Mouse (Mus musculus) stomach, postnatal 0 days (tissue): Measurements from ENCODE around the gene Fam181b. TPM values are rescaled to one million over a fixed set of nuclear protein-coding genes. Genes with fewer than 3 reads are reported as not detected.

ENCODE experiments used
- ATAC-seq: fragments of 200-750 bp; cut with Nextera tagmentation; 2 replicates; pipeline ENCODE4 v1.8.0; 2017; ENCODE audit not compliant: low FRiP score, low TSS enrichment
- DNase-seq: peaks from one replicate; pipeline ENCODE4 v3.0.0-alpha.2; 2016; ENCODE audit warnings: low spot score
- H3K27ac ChIP-seq: fragments of 300-500 bp; sonication (generic); replicated peaks from 2 replicates; pipeline ENCODE4 v1.5.1; 2014; ENCODE audit warnings: mild to moderate bottlenecking, control low read depth
- H3K27me3 ChIP-seq: fragments of 300-500 bp; sonication (generic); 2 replicates; pipeline ENCODE4 v1.6.1; 2014; ENCODE audit warnings: low read length; ENCODE audit not compliant: control insufficient read depth, insufficient read depth
- H3K36me3 ChIP-seq: fragments of 300-500 bp; sonication (generic); 2 replicates; pipeline ENCODE4 v1.6.1; 2014; ENCODE audit warnings: low read length, mixed read lengths; ENCODE audit not compliant: control insufficient read depth, insufficient read depth
- H3K4me1 ChIP-seq: fragments of 300-500 bp; sonication (generic); replicated peaks from 2 replicates; pipeline ENCODE4 v1.6.1; 2014; ENCODE audit warnings: antibody characterized with exemption; ENCODE audit not compliant: control insufficient read depth, insufficient read depth
- H3K4me2 ChIP-seq: fragments of 300-500 bp; sonication (generic); replicated peaks from 2 replicates; pipeline ENCODE4 v1.6.1; 2014; ENCODE audit warnings: low read depth, mild to moderate bottlenecking, control low read depth, moderate library complexity
- H3K4me3 ChIP-seq: fragments of 300-500 bp; sonication (generic); 2 replicates; pipeline ENCODE4 v1.5.1; 2014; ENCODE audit warnings: low read depth, low read length, control low read depth
- H3K9ac ChIP-seq: fragments of 300-500 bp; sonication (generic); 2 replicates; pipeline ENCODE4 v1.6.1; 2014; ENCODE audit warnings: mild to moderate bottlenecking, low read length, control low read depth, mixed read lengths
- H3K9me3 ChIP-seq: fragments of 300-500 bp; sonication (generic); 2 replicates; pipeline ENCODE4 v1.6.1; 2016; ENCODE audit warnings: low read length; ENCODE audit not compliant: control insufficient read depth
- CTCF ChIP-seq: IDR thresholded peaks from 2 replicates; pipeline ENCODE4 v1.5.1; 2016; ENCODE audit warnings: antibody characterized with exemption, low read depth, mild to moderate bottlenecking, moderate library complexity
- EP300 ChIP-seq: optimal IDR thresholded peaks from 2 replicates; pipeline ENCODE3; 2016; ENCODE audit warnings: antibody characterized with exemption
- WGBS: fragments of 180-500 bp; shearing (Covaris S2); extraction: QIAGEN DNeasy Blood & Tissue Kit; methylation state at CpG from one replicate; pipeline ENCODE4 v1.1.7; 2014; 5-methylcytosine and 5-hydroxymethylcytosine counted together
- polyA plus RNA-seq: library from polyadenylated mRNA; unstranded; fragments of >200 nt; fragmentation: Nextera tagmentation; extraction: Ambion mirVana; gene quantifications from 2 replicates; pipeline ENCODE4 v1.2.1, GENCODE M21; 2015

Gene Fam181b
- polyA plus RNA-seq, 1 experiment from 2014 or later, result 2.7 TPM

- ATAC-seq (0 out of 2 replicates have a peak, but pooled peaks have one; percentile 9), DNase-seq (peak; percentile 16)
- TF ChIP-seq CTCF (no peak), EP300 (no peak)
- H3K27ac ChIP-seq, result no peak overlapping the region
- peak overlapping the region; percentile 83 for H3K4me2 ChIP-seq
- WGBS, result 2% methylated on average over 44 of the region's 45 CpGs
- no peaks in the 10 kb centered on the region for H3K9me3 ChIP-seq
- H3K4me1 ChIP-seq, result no peaks in the 10 kb centered on the region
- H3K36me3 ChIP-seq, result no peaks in the 10 kb centered on the region
- peak overlapping the region; percentile 65 for H3K9ac ChIP-seq
- H3K27me3 ChIP-seq, result no peaks in the 10 kb centered on the region
- H3K4me3 ChIP-seq, result peak overlapping the region; percentile 51
Measured at GRCm38 (mm10) chr7:93080731-93081430, 1.2 kb downstream of the Fam181b start.

- ATAC-seq (no peak), DNase-seq (peak; percentile 27)
- no peak overlapping the region for H3K4me3 ChIP-seq
- WGBS, result 30% methylated on average over 11 of the region's 11 CpGs
- no peaks in the 10 kb centered on the region for H3K27me3 ChIP-seq
- no peaks in the 10 kb centered on the region for H3K4me1 ChIP-seq
- no peaks in the 10 kb centered on the region for H3K36me3 ChIP-seq
- H3K27ac ChIP-seq, result no peak overlapping the region
- peak overlapping the region; percentile 3; the same call in 1 of the 2 replicates for H3K4me2 ChIP-seq
- TF ChIP-seq CTCF (no peak), EP300 (no peak)
- H3K9me3 ChIP-seq, result no peaks in the 10 kb centered on the region
- no peak overlapping the region for H3K9ac ChIP-seq
Measured at GRCm38 (mm10) chr7:93093371-93094058, 13.8 kb downstream of the Fam181b start.

GRCm38 (mm10) chr7:93095511-93095910 is 15.8 kb downstream of the Fam181b start:
- Histone ChIP-seq H3K4me3 (no peak overlapping the region), H3K36me3 (no peaks in the 10 kb centered on the region), H3K9ac (no peak overlapping the region), H3K9me3 (no peaks in the 10 kb centered on the region), H3K4me1 (no peaks in the 10 kb centered on the region), H3K27me3 (no peaks in the 10 kb centered on the region), H3K4me2 (peak overlapping the region; percentile 34; the same call in 1 of the 2 replicates), H3K27ac (no peak overlapping the region)
- WGBS, result 9% methylated on average over 8 of the region's 8 CpGs
- TF ChIP-seq CTCF (peak; percentile 83), EP300 (no peak)
- DNase-seq, result no peak
- no peak for ATAC-seq

- Histone ChIP-seq H3K4me3 (no peak overlapping the region), H3K4me1 (no peaks in the 10 kb centered on the region), H3K9ac (no peak overlapping the region), H3K4me2 (no peak overlapping the region), H3K9me3 (no peaks in the 10 kb centered on the region), H3K27ac (no peak overlapping the region), H3K36me3 (no peaks in the 10 kb centered on the region), H3K27me3 (no peaks in the 10 kb centered on the region)
- WGBS, result 66% methylated on average over 2 of the region's 2 CpGs
- ATAC-seq (no peak), DNase-seq (no peak)
- no peak for TF ChIP-seq EP300
- TF ChIP-seq CTCF, result no peak
Measured at GRCm38 (mm10) chr7:93104776-93105340, 25.2 kb downstream of the Fam181b start.

GRCm38 (mm10) chr7:93110370-93110965 is 30.8 kb downstream of the Fam181b start:
- TF ChIP-seq CTCF, result no peak
- TF ChIP-seq EP300, result no peak
- Histone ChIP-seq H3K36me3 (no peaks in the 10 kb centered on the region), H3K27ac (no peak overlapping the region), H3K4me2 (no peak overlapping the region), H3K4me1 (no peaks in the 10 kb centered on the region), H3K27me3 (no peaks in the 10 kb centered on the region), H3K4me3 (no peak overlapping the region), H3K9me3 (no peaks in the 10 kb centered on the region), H3K9ac (no peak overlapping the region)
- DNase-seq, result no peak
- WGBS, result 68% methylated on average over 2 of the region's 2 CpGs
- no peak for ATAC-seq
